Mouse (Mus musculus): ENCODE data around the gene Kif12.

DNA sequence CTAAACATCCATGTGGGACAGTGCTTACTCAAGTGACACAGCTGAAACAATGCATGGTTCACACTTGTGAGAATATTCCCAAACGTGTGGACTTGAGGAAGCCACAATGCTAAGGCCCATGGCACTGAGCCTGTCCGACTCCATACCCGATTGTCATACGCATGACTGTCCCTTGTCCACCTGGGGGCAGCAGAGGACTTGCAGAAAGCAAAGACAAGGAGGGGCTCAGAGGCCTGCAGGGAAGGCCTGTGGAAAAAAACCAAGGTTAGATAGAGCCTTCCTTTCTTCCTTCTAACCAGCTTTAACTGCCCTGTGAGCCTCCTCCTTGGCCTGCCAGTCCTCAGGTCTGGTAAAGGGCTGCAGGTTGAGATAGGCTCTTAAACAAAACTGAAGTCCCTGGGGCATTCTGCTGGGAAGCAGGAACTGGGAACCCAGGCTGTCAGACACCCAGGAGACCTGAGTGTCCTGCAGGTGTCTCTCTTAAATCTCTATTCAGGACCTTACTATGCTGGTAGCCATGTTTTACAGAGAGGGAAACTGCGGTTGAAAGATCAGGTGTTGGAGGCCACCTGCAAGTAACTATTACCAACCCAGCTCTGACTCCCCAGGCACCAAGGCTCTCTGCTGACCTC lies 12.9 kb downstream of the Kif12 start:
- TF ChIP-seq CTCF (IDR thresholded peaks at IDR 0.05; ENCODE audit: extremely low read depth, insufficient read depth, low read length) (peak; percentile 95), POLR2A (IDR thresholded peaks at IDR 0.05; ENCODE audit: extremely low read depth, insufficient read depth, low read length) (no peak)
